Mouse (Mus musculus): ENCODE data around the gene Gpr89. TPM values are rescaled to one million over a fixed set of nuclear protein-coding genes. Genes with fewer than 3 reads are reported as not detected.

Gpr89 gene
- polyA plus RNA-seq, 1 experiment from 2014 or later: 40.2 TPM

DNA sequence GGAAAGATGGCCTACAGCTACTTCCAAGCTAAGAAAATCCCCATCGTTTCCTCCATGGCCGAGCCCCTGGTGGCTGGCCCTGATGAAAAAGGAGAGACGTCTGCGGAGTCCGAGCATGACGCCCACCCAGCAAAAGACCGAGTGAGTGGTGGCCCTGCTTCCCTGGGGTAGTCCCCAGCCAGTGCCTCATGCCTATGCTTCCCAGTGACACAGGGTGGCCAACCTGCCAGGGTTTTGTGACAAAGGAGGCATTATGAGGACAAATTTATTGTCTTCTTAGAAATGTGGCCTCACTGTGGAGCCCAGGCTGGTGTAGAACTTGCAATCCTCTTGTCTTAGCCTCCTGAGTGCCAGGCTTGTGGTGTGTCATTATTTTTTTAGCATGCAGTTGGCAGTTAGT lies 36.1 kb downstream of the Gpr89 start:
- H3K9ac ChIP-seq: no peak overlapping the region
- no peak overlapping the region for H3K4me3 ChIP-seq
- H3K36me3 ChIP-seq: peaks cover 59% of the 10 kb centered on the region
- no peaks in the 10 kb centered on the region for H3K9me3 ChIP-seq
- H3K4me1 ChIP-seq: no peaks in the 10 kb centered on the region
- WGBS: 95% methylated on average over 7 of the region's 7 CpGs
- H3K4me2 ChIP-seq: no peak overlapping the region
- H3K27ac ChIP-seq: no peak overlapping the region
- no peak for ATAC-seq (ENCODE audit: insufficient number of reproducible peaks, low FRiP score, low TSS enrichment, low read depth)
- no peaks in the 10 kb centered on the region for H3K27me3 ChIP-seq

DNA sequence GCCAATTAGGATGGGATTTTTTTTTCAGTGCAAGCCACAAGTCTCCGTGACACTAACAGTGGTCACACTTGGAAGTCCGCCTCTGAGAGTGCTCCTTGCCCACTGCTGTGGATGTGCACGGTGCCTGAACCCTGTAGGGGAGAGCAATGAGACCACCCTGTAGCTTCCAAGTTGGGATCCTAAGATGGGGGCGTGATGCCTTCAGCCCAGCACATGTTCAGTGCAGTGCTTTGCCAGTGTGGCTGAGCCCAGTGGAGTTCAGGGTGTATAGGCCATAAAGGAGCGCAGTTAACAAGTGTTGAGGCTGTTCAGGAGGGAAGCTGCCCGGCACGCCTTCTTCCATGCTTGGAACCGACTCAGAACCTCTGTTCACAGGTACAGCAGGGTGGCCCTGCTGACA lies 36.6 kb downstream of the Gpr89 start:
- no peaks in the 10 kb centered on the region for H3K9me3 ChIP-seq
- no peak overlapping the region for H3K27ac ChIP-seq
- no peak overlapping the region for H3K4me3 ChIP-seq
- no peaks in the 10 kb centered on the region for H3K27me3 ChIP-seq
- no peak for ATAC-seq (ENCODE audit: insufficient number of reproducible peaks, low FRiP score, low TSS enrichment, low read depth)
- no peak overlapping the region for H3K9ac ChIP-seq
- 91% methylated on average over 8 of the region's 8 CpGs for WGBS
- H3K4me1 ChIP-seq: no peaks in the 10 kb centered on the region
- H3K4me2 ChIP-seq: no peak overlapping the region
- peaks cover 54% of the 10 kb centered on the region for H3K36me3 ChIP-seq

DNA sequence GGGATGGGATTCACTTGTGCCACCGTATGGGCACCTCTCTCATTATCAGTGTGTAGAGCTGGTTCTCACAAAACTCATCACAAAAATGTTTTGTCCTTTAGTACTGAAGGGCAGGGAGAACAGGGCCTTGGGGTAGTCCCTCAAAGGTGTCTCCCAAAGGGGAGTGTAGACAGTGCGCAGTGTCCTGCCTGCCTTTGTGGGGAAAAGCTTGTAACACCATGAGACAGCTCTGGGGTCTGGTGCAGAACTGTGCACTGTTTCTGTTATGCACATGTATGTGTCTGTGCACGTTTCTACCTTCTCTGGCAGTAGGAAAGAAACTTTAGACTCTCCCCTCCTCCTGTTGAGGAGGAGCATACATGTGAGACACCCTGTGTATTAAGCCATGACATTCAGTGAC lies 37.3 kb downstream of the Gpr89 start:
- Histone ChIP-seq H3K9me3 (no peaks in the 10 kb centered on the region), H3K27ac (no peak overlapping the region), H3K27me3 (no peaks in the 10 kb centered on the region), H3K4me3 (no peak overlapping the region), H3K4me2 (no peak overlapping the region), H3K36me3 (peaks cover 47% of the 10 kb centered on the region), H3K9ac (no peak overlapping the region), H3K4me1 (no peaks in the 10 kb centered on the region)
- 92% methylated on average over 3 of the region's 3 CpGs for WGBS
- 0 out of 2 replicates have a peak, but pooled peaks have one; percentile 65 for ATAC-seq (ENCODE audit: insufficient number of reproducible peaks, low FRiP score, low TSS enrichment, low read depth)

DNA sequence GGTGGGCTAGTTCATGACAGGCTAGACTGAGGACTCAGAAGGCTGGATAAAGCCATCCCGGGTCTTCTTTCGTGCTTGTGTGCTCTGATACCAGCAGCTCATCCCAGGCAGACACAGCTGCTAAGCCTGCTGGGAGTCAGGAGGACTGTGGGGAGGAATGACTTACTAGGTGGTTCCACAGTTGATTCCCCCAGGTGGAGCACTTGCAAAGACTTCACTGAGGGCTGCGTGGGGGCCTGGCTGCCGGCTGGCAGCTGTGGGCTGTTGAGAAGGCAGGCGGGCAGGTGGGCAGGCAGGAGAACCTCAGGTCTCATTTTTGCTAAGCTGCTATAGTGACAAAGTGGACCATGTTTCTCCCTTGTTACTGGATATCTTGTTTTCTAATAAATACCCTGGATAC lies 44.6 kb downstream of the Gpr89 start:
- Histone ChIP-seq H3K4me2 (no peak overlapping the region), H3K27ac (no peak overlapping the region), H3K27me3 (no peaks in the 10 kb centered on the region), H3K4me3 (no peak overlapping the region), H3K9ac (no peak overlapping the region), H3K9me3 (no peaks in the 10 kb centered on the region), H3K36me3 (no peaks in the 10 kb centered on the region), H3K4me1 (no peaks in the 10 kb centered on the region)
- 90% methylated on average over 5 of the region's 5 CpGs for WGBS
- ATAC-seq (ENCODE audit: insufficient number of reproducible peaks, low FRiP score, low TSS enrichment, low read depth): no peak

DNA sequence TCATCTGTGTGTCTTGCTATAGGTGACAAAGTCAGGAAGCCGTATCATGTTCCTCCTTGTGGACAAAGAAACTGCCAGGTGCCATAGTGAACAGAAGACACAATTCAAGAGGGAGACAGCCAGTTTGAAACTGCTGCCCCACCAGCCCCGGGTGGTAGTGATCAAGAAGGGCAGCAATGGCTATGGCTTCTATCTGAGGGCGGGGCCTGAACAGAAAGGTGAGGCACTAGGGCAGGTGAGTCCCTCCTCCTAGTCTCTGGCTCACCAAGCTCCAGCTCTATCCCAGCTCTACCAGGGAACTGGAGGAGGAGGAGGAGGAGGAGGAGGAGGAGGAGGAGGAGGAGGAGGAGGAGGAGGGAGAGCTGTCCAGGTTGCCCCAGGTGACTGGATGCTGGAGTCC lies 49.3 kb downstream of the Gpr89 start:
- no peaks in the 10 kb centered on the region for H3K9me3 ChIP-seq
- H3K4me3 ChIP-seq: no peak overlapping the region
- no peaks in the 10 kb centered on the region for H3K4me1 ChIP-seq
- no peak for ATAC-seq (ENCODE audit: insufficient number of reproducible peaks, low FRiP score, low TSS enrichment, low read depth)
- WGBS: 79% methylated on average over 3 of the region's 3 CpGs
- no peak overlapping the region for H3K27ac ChIP-seq
- no peak overlapping the region for H3K4me2 ChIP-seq
- no peaks in the 10 kb centered on the region for H3K27me3 ChIP-seq
- no peaks in the 10 kb centered on the region for H3K36me3 ChIP-seq
- no peak overlapping the region for H3K9ac ChIP-seq

DNA sequence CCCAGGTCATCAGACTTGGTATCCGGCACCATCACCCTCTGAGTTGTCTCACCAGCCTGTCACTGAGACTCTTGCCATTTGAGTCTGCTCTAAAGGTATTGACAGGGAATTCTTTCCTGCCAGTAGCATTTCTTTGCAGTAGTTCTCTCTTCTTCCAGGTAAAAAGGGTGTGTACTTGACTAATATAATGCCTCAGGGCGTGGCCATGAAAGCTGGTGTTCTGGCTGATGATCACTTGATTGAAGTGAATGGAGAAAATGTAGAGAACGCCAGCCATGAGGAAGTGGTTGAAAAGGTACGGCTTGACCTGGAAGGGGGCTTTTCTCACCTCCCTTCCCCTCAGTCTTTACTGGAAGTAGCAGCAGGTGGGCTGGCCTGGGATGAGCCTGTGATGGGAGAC lies 50.8 kb downstream of the Gpr89 start:
- Histone ChIP-seq H3K27me3 (no peaks in the 10 kb centered on the region), H3K9me3 (no peaks in the 10 kb centered on the region), H3K9ac (no peak overlapping the region), H3K4me1 (no peaks in the 10 kb centered on the region), H3K4me2 (no peak overlapping the region), H3K36me3 (no peaks in the 10 kb centered on the region), H3K4me3 (no peak overlapping the region), H3K27ac (no peak overlapping the region)
- WGBS: 77% methylated on average over 4 of the region's 4 CpGs
- no peak for ATAC-seq (ENCODE audit: insufficient number of reproducible peaks, low FRiP score, low TSS enrichment, low read depth)

DNA sequence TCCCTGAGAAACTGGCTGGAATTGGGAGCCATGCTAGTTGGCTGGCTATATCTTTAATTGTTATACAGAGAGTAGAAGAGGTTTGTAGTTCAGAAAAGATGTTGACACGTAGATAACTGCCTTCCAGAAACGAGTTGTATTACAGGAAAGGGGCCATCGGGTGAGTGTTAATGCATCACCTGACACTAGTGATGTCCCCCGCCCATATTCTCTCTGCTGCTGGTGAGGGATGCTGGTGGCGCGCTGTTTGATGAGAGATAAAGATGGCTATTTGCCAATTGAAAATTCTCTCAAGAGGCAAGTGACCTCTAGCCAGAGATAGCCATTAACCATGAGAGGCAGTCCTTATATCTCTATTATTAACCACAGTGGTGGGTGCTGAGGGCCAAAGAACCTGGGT lies 52.6 kb downstream of the Gpr89 start:
- Histone ChIP-seq H3K27ac (no peak overlapping the region), H3K27me3 (no peaks in the 10 kb centered on the region), H3K9ac (no peak overlapping the region), H3K4me1 (0 out of 2 replicates have a peak, but pooled peaks cover 2% of the 10 kb centered on the region), H3K9me3 (no peaks in the 10 kb centered on the region), H3K36me3 (no peaks in the 10 kb centered on the region), H3K4me2 (no peak overlapping the region), H3K4me3 (no peak overlapping the region)
- 71% methylated on average over 6 of the region's 6 CpGs for WGBS
- ATAC-seq (ENCODE audit: insufficient number of reproducible peaks, low FRiP score, low TSS enrichment, low read depth): no peak

DNA sequence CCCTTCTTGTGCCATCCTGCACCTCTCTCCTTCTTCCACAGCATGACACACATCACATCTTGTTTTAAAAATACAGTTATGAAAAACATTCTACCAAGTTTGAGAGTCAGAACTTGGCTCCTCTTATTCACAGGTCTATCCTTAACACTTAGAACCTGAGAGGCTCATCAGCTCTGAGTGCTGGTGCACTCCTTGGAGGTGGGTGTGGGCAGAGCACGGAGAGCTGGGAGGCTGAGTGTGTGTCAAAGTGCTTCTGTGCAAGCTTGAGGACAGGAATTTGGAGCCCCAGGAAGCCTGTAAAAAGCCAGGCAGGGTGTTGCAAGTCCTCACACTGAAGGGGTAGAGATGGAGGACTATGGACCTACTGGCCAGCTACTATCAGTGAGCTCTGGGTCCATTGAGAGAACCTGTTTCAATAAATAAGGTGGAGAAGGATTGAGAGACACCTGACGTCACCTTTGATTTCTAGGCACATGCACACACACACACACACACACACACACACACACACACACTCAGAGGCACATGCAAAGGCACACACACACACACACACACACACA lies 55.9 kb downstream of the Gpr89 start:
- Histone ChIP-seq H3K9ac (no peak overlapping the region), H3K27me3 (no peaks in the 10 kb centered on the region), H3K9me3 (no peaks in the 10 kb centered on the region), H3K4me2 (no peak overlapping the region), H3K4me3 (no peak overlapping the region), H3K4me1 (0 out of 2 replicates have a peak, but pooled peaks cover 2% of the 10 kb centered on the region), H3K27ac (no peak overlapping the region), H3K36me3 (no peaks in the 10 kb centered on the region)
- no peak for ATAC-seq (ENCODE audit: insufficient number of reproducible peaks, low FRiP score, low TSS enrichment, low read depth)
- 79% methylated on average over 2 of the region's 2 CpGs for WGBS

DNA sequence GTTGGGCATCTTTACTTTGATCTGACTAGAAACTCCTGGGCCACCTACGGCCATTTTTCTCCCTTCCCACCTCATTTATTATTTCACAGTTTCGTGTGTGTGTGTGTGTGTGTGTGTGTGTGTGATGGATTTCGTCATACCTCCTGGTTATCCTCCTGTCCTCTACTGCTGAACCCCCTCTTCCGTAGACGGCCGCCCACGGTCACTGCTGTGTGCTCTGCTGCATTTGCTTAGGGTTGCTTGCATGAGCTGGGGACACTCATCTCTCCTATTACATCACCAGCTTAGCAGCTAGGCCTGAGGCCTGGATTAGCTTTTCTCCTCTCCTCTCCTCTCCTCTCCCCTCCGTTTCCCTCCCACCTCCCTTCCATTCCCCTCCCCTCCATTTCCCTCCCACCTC lies 56.7 kb downstream of the Gpr89 start:
- ATAC-seq (ENCODE audit: insufficient number of reproducible peaks, low FRiP score, low TSS enrichment, low read depth): no peak
- H3K27ac ChIP-seq: no peak overlapping the region
- H3K9me3 ChIP-seq: no peaks in the 10 kb centered on the region
- H3K4me1 ChIP-seq: 0 out of 2 replicates have a peak, but pooled peaks cover 2% of the 10 kb centered on the region
- H3K36me3 ChIP-seq: no peaks in the 10 kb centered on the region
- no peaks in the 10 kb centered on the region for H3K27me3 ChIP-seq
- 87% methylated on average over 7 of the region's 8 CpGs for WGBS
- H3K9ac ChIP-seq: no peak overlapping the region
- no peak overlapping the region for H3K4me3 ChIP-seq
- H3K4me2 ChIP-seq: no peak overlapping the region

DNA sequence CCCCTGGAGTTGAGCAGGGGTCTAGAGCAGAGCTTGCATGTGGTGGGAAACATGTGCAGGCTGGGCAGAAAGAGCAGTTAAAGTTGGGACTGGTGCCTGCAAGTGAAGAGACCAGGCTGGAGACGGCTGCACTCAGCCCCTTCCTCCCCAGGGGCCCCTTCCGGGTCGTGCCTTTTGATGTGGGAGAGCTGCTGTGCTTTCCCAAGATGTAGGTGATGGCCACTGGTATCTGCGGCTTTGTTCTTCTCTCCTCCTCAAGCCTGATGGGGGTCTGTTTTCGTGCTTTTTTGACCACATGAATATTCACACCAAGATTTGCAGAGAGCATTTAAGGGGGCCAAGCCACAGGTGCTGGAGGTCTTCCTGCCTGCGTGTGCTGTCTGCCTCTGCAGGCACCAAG lies 57.5 kb downstream of the Gpr89 start:
- no peak overlapping the region for H3K4me3 ChIP-seq
- no peaks in the 10 kb centered on the region for H3K27me3 ChIP-seq
- ATAC-seq (ENCODE audit: insufficient number of reproducible peaks, low FRiP score, low TSS enrichment, low read depth): no peak
- no peak overlapping the region for H3K4me2 ChIP-seq
- 13% methylated on average over 6 of the region's 6 CpGs for WGBS
- no peaks in the 10 kb centered on the region for H3K36me3 ChIP-seq
- no peak overlapping the region for H3K9ac ChIP-seq
- H3K9me3 ChIP-seq: no peaks in the 10 kb centered on the region
- H3K27ac ChIP-seq: no peak overlapping the region
- H3K4me1 ChIP-seq: 0 out of 2 replicates have a peak, but pooled peaks cover 2% of the 10 kb centered on the region

DNA sequence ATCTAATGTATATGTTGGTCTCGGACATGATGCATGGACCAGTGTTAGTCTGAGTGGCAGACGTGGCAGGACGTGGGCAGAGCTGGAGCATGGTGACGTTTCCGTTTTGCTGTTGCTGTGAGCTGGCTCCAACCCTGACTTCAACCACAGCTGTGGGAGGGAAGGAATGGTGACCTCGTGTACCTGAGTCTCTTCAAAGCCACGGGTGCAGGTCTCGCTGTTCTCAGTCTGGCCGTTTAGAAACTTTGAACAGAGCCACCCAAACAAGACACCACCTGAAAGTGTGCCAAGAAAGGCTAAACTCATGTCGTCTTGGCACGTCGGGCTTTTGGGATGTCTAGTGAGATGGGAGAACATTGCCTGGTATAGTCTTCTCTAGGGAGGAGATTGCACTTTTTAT lies 58.2 kb downstream of the Gpr89 start:
- no peaks in the 10 kb centered on the region for H3K36me3 ChIP-seq
- no peaks in the 10 kb centered on the region for H3K9me3 ChIP-seq
- no peak overlapping the region for H3K27ac ChIP-seq
- H3K9ac ChIP-seq: no peak overlapping the region
- H3K27me3 ChIP-seq: no peaks in the 10 kb centered on the region
- H3K4me3 ChIP-seq: no peak overlapping the region
- ATAC-seq (ENCODE audit: insufficient number of reproducible peaks, low FRiP score, low TSS enrichment, low read depth): no peak
- H3K4me2 ChIP-seq: no peak overlapping the region
- H3K4me1 ChIP-seq: 0 out of 2 replicates have a peak, but pooled peaks cover 2% of the 10 kb centered on the region
- WGBS: 81% methylated on average over 12 of the region's 12 CpGs

DNA sequence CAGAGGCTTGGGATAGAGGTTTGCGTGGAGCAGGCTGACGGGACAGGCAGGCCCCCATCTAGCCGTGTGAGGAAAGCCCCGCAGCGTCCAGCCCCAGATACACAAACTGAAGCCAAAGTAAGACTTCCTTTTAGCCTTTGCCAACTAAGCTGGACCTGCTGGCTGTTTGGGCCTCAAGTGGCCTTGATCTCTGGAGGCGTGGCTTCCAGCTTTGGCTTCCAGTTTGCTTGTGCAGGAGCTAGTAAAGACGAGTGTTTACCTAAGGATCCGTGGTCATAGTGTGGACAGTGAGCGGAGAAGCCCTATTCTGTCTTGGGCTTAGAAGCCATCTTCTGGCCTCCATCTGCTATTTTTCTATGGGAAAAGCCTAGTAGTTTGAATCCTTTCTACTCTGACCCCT lies 59.3 kb downstream of the Gpr89 start:
- no peak overlapping the region for H3K4me3 ChIP-seq
- H3K36me3 ChIP-seq: no peaks in the 10 kb centered on the region
- H3K27ac ChIP-seq: no peak overlapping the region
- no peak overlapping the region for H3K9ac ChIP-seq
- no peak for ATAC-seq (ENCODE audit: insufficient number of reproducible peaks, low FRiP score, low TSS enrichment, low read depth)
- WGBS: 79% methylated on average over 9 of the region's 9 CpGs
- H3K27me3 ChIP-seq: no peaks in the 10 kb centered on the region
- H3K4me2 ChIP-seq: no peak overlapping the region
- no peaks in the 10 kb centered on the region for H3K9me3 ChIP-seq
- H3K4me1 ChIP-seq: 0 out of 2 replicates have a peak, but pooled peaks cover 2% of the 10 kb centered on the region

DNA sequence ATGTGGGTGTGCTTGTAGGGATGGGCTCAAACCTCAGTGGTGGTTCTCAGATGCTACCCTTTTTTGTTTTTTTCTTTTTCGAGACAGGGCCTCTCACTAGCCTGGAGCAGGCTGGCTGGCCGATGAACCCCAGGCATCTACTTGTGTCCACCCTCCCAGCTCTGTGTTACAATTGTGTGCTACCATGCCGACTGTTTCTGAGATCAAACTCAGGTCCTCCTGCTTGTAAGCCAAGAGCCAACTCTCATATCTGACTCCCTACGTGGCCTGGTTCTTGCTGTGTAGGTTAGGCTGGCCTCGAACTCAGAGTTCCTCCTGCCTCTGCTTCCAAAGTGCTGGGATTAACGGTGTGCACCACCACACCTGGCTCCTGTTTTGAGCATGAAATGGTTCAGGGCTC lies 60.0 kb downstream of the Gpr89 start:
- Histone ChIP-seq H3K4me2 (no peak overlapping the region), H3K27me3 (no peaks in the 10 kb centered on the region), H3K4me1 (0 out of 2 replicates have a peak, but pooled peaks cover 2% of the 10 kb centered on the region), H3K9me3 (no peaks in the 10 kb centered on the region), H3K27ac (no peak overlapping the region), H3K9ac (no peak overlapping the region), H3K4me3 (no peak overlapping the region), H3K36me3 (no peaks in the 10 kb centered on the region)
- ATAC-seq (ENCODE audit: insufficient number of reproducible peaks, low FRiP score, low TSS enrichment, low read depth): no peak
- WGBS: 89% methylated on average over 6 of the region's 6 CpGs
